Mouse (Mus musculus) stomach, embryonic 14.5 days (tissue): ENCODE measurements at regions not wholly inside any gene's neighbourhood (a gene's known extent, or its start where the extent isn't known, plus 50 kb on each side); places are given as distances from the start of the nearest gene placed in this dataset.
"Not testable (repeated sequence)": the region's sequence is repeated elsewhere in the genome, so short reads cannot be mapped to it uniquely, and the experiment has no call there.

ENCODE experiments used
- ATAC-seq: fragments of 200-750 bp; cut with Nextera tagmentation; 2 replicates; pipeline ENCODE4 v1.8.0; 2017; ENCODE audit warnings: low read depth, moderate TSS enrichment; ENCODE audit not compliant: insufficient number of reproducible peaks, insufficient read depth, low FRiP score
- H3K27ac ChIP-seq: fragments of 300-500 bp; sonication (generic); 2 replicates; pipeline ENCODE4 v1.5.1; 2014; ENCODE audit warnings: mild to moderate bottlenecking, low read length, moderate library complexity, mixed read lengths
- H3K27me3 ChIP-seq: fragments of 300-500 bp; sonication (generic); 2 replicates; pipeline ENCODE4 v1.6.1; 2014; ENCODE audit warnings: low read length, control low read depth, mixed read lengths; ENCODE audit not compliant: control insufficient read depth, insufficient read depth
- H3K36me3 ChIP-seq: fragments of 300-500 bp; sonication (generic); 2 replicates; pipeline ENCODE4 v1.6.1; 2014; ENCODE audit warnings: mild to moderate bottlenecking, control low read depth, low read length, moderate library complexity, mixed read lengths; ENCODE audit not compliant: control insufficient read depth, insufficient read depth
- H3K4me1 ChIP-seq: fragments of 300-500 bp; sonication (generic); 2 replicates; pipeline ENCODE4 v1.6.1; 2014; ENCODE audit warnings: low read length, control low read depth, mixed read lengths; ENCODE audit not compliant: control insufficient read depth, insufficient read depth
- H3K4me2 ChIP-seq: fragments of 300-500 bp; sonication (generic); replicated peaks from 2 replicates; pipeline ENCODE4 v1.6.1; 2014; ENCODE audit warnings: low read depth, low read length, control low read depth
- H3K4me3 ChIP-seq: fragments of 300-500 bp; sonication (generic); 2 replicates; pipeline ENCODE4 v1.5.1; 2014; ENCODE audit warnings: low read depth, low read length, control low read depth
- H3K9ac ChIP-seq: fragments of 300-500 bp; sonication (generic); replicated peaks from 2 replicates; pipeline ENCODE4 v1.6.1; 2014; ENCODE audit warnings: low read depth, mild to moderate bottlenecking, control low read depth, low read length, moderate library complexity, mixed read lengths
- H3K9me3 ChIP-seq: fragments of 300-500 bp; sonication (generic); 2 replicates; pipeline ENCODE4 v1.6.1; 2016; ENCODE audit warnings: low read depth, low read length, control low read depth; ENCODE audit not compliant: control insufficient read depth
- WGBS: fragments of 180-500 bp; shearing (Covaris S2); extraction: QIAGEN DNeasy Blood & Tissue Kit; methylation state at CpG from one replicate; pipeline ENCODE4 v1.1.7; 2014; 5-methylcytosine and 5-hydroxymethylcytosine counted together

GRCm38 (mm10) chr16:26860566-26860965 lies 130.9 kb downstream of the Gmnc start:
- Histone ChIP-seq H3K4me3 (no peak overlapping the region), H3K4me2 (no peak overlapping the region), H3K36me3 (no peaks in the 10 kb centered on the region), H3K27me3 (no peaks in the 10 kb centered on the region), H3K4me1 (no peaks in the 10 kb centered on the region), H3K9ac (no peak overlapping the region), H3K27ac (no peak overlapping the region), H3K9me3 (no peaks in the 10 kb centered on the region)
- no peak for ATAC-seq

DNA sequence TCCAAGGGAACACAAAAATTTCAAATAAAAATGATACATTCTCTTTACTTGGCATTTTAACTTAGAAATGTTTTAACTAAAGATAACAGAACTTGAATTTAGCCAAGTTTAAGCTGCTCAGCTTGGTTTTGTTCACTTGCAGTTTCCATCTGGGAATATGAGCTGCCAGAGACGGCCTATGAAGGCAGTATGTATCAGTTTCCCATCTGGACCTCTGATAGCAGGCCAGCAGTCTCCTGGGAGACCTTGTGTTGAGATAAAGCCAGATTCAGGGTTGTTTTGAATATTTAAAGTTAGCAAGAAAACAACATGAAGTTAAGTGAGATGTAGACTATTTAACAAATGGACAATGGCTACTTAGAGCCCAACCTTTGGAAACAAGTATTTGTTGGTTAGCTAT lies 142.3 kb downstream of the Gmnc start:
- Histone ChIP-seq H3K9me3 (no peaks in the 10 kb centered on the region), H3K36me3 (no peaks in the 10 kb centered on the region), H3K27me3 (no peaks in the 10 kb centered on the region), H3K4me3 (no peak overlapping the region), H3K27ac (no peak overlapping the region), H3K9ac (no peak overlapping the region), H3K4me2 (no peak overlapping the region), H3K4me1 (no peaks in the 10 kb centered on the region)
- 69% methylated on average over 1 of the region's 1 CpGs for WGBS
- ATAC-seq: no peak

DNA sequence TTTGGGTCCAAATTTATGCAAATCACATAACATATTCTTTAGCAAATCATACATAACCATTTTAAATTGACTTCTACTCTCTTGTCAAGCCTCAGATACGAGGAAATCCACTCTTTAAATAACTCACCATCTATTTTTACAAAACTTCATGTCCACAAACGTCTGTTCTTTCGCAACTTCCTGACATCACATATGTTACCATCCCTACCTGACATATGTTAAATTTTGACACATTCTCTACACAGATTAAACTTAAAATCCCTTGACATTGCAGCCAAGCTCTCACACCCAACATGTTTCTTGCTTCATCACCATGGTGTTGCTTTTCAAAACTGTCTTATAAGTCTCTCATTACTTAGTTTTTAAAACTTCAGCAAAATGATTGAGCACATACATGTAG lies 164.4 kb downstream of the Gmnc start:
- H3K27me3 ChIP-seq: no peaks in the 10 kb centered on the region
- no peak for ATAC-seq
- no peaks in the 10 kb centered on the region for H3K36me3 ChIP-seq
- H3K4me3 ChIP-seq: no peak overlapping the region
- H3K4me2 ChIP-seq: no peak overlapping the region
- H3K9me3 ChIP-seq: no peaks in the 10 kb centered on the region
- no peak overlapping the region for H3K9ac ChIP-seq
- 74% methylated on average over 3 of the region's 3 CpGs for WGBS
- H3K4me1 ChIP-seq: no peaks in the 10 kb centered on the region
- no peak overlapping the region for H3K27ac ChIP-seq

DNA sequence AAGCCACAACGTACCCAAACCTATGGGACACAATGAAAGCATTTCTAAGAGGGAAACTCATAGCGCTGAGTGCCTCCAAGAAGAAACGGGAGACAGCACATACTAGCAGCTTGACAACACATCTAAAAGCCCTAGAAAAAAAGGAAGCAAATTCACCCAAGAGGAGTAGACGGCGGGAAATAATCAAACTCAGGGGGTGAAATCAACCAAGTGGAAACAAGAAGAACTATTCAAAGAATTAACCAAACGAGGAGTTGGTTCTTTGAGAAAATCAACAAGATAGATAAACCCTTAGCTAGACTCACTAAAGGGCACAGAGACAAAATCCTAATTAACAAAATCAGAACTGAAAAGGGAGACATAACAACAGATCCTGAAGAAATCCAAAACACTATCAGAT lies 180.3 kb downstream of the Gmnc start:
- H3K36me3 ChIP-seq, H3K27me3 ChIP-seq, H3K4me1 ChIP-seq, H3K9ac ChIP-seq, H3K4me2 ChIP-seq, H3K9me3 ChIP-seq, ATAC-seq, H3K27ac ChIP-seq, H3K4me3 ChIP-seq: not testable (repeated sequence)
- 87% methylated on average over 3 of the region's 6 CpGs for WGBS

DNA sequence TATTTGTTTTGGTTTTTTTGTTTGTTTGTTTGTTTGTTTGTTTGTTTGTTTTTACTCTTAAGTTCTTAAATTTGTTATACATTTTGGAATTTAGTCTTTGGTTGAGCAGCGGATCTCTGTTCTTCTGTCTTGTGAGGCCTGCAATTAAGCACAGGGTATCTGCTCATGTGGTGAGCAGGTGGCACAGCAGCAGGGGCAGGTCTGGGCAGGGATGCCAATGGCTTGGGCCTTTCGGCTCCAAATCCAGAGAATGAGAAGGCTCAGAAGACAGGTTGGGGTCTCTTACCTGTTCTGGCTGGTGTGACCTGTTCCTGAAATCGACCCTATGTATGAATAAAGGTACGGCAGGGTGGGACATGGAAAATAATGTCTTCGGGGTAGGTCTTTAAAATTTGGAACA lies 186.0 kb downstream of the Gmnc start:
- no peaks in the 10 kb centered on the region for H3K36me3 ChIP-seq
- no peak overlapping the region for H3K4me3 ChIP-seq
- H3K9ac ChIP-seq: no peak overlapping the region
- 94% methylated on average over 5 of the region's 5 CpGs for WGBS
- ATAC-seq: no peak
- no peak overlapping the region for H3K4me2 ChIP-seq
- no peak overlapping the region for H3K27ac ChIP-seq
- H3K27me3 ChIP-seq: no peaks in the 10 kb centered on the region
- H3K9me3 ChIP-seq: no peaks in the 10 kb centered on the region
- H3K4me1 ChIP-seq: no peaks in the 10 kb centered on the region

DNA sequence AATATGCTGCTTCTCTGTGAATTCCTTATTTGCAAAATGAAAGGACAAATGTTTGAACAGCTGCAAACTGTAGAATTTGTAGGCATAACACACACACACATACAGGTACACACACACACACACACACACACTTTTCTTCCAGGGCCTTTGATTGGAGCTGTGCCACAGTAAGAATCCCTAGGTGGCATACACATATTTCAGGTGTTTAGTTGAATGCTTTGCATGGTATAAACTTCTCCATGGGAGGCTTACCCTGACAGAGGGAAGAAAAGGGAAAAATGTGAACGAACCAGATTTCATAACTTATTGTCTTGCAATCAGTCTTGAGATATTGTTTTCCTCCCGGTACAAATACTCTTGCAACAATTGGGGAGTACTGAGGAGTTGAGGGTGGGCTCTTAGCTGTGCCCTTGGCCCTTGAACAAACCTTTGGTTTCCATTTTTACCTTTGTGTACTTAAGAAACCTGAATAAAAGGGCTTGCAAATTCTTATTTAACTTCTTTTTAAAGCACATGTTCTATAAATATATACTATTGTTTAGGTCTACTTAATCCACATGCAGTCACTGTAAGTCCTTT lies 204.3 kb downstream of the Gmnc start:
- ATAC-seq: peak; percentile 82
- 35% methylated on average over 2 of the region's 2 CpGs for WGBS
- no peaks in the 10 kb centered on the region for H3K36me3 ChIP-seq
- H3K9ac ChIP-seq: no peak overlapping the region
- no peaks in the 10 kb centered on the region for H3K4me1 ChIP-seq
- no peaks in the 10 kb centered on the region for H3K27me3 ChIP-seq
- no peak overlapping the region for H3K27ac ChIP-seq
- H3K4me3 ChIP-seq: no peak overlapping the region
- no peak overlapping the region for H3K4me2 ChIP-seq
- H3K9me3 ChIP-seq: no peaks in the 10 kb centered on the region

DNA sequence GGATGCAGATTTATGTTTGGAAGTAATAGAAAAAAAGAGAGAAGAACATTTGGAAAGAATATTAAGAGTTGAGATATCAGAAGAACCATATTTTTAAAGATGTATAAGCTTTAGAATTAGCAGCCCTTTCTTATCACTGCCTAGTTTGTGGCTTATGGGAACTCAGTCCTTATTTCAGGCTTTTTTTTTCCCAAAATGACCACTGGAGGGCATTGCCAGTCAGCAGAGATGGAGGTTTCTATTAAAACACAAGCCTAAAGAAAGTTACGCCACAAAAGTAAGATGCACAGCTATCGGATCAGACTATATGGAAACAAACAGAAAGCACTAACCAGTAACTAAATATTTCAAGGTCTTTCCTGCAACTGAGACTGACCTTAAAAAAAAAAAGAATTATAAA lies 200.8 kb downstream of the Il1rap start:
- Histone ChIP-seq H3K4me3 (no peak overlapping the region), H3K9ac (no peak overlapping the region), H3K27ac (no peak overlapping the region), H3K27me3 (no peaks in the 10 kb centered on the region), H3K36me3 (no peaks in the 10 kb centered on the region), H3K4me1 (no peaks in the 10 kb centered on the region), H3K9me3 (no peaks in the 10 kb centered on the region), H3K4me2 (no peak overlapping the region)
- 63% methylated on average over 2 of the region's 2 CpGs for WGBS
- no peak for ATAC-seq
